Mouse (Mus musculus) limb, embryonic 13.5 days (tissue): Measurements from ENCODE around the gene Amph. TPM values are rescaled to one million over a fixed set of nuclear protein-coding genes. Genes with fewer than 3 reads are reported as not detected.

Experiments
- ATAC-seq: fragments of 200-750 bp; cut with Nextera tagmentation; 2 replicates; pipeline ENCODE4 v1.8.0; 2017; ENCODE audit warnings: low read depth, moderate number of reproducible peaks, moderate TSS enrichment; ENCODE audit not compliant: low FRiP score
- H3K27ac ChIP-seq: fragments of 300-500 bp; sonication (generic); 2 replicates; pipeline ENCODE4 v1.5.1; 2015; ENCODE audit warnings: inconsistent platforms, mild to moderate bottlenecking, moderate library complexity
- H3K27me3 ChIP-seq: fragments of 300-500 bp; sonication (generic); 2 replicates; pipeline ENCODE4 v1.6.1; 2015; ENCODE audit warnings: mild to moderate bottlenecking, inconsistent platforms
- H3K36me3 ChIP-seq: fragments of 300-500 bp; sonication (generic); 2 replicates; pipeline ENCODE4 v1.6.1; 2015; ENCODE audit warnings: inconsistent platforms, mild to moderate bottlenecking, moderate library complexity
- H3K4me1 ChIP-seq: fragments of 300-500 bp; sonication (generic); 2 replicates; pipeline ENCODE4 v1.6.1; 2015; ENCODE audit warnings: inconsistent platforms
- H3K4me2 ChIP-seq: fragments of 300-500 bp; sonication (generic); replicated peaks from 2 replicates; pipeline ENCODE4 v1.6.1; 2015; ENCODE audit warnings: inconsistent platforms, mild to moderate bottlenecking, moderate library complexity
- H3K4me3 ChIP-seq: fragments of 300-500 bp; sonication (generic); 2 replicates; pipeline ENCODE4 v1.5.1; 2015; ENCODE audit warnings: moderate library complexity, mild to moderate bottlenecking, inconsistent platforms
- H3K9ac ChIP-seq: fragments of 300-500 bp; sonication (generic); 2 replicates; pipeline ENCODE4 v1.6.1; 2015; ENCODE audit warnings: mild to moderate bottlenecking, inconsistent platforms
- H3K9me3 ChIP-seq: fragments of 300-500 bp; sonication (generic); 2 replicates; pipeline ENCODE4 v1.6.1; 2016; ENCODE audit warnings: inconsistent platforms
- WGBS: fragments of 180-500 bp; shearing (Covaris S2); methylation state at CpG from one replicate; pipeline ENCODE4 v1.1.7; 2015; 5-methylcytosine and 5-hydroxymethylcytosine counted together
- polyA plus RNA-seq: library from polyadenylated mRNA; unstranded; fragments of >200 nt; fragmentation: Nextera tagmentation; extraction: Ambion mirVana; gene quantifications from 2 replicates; pipeline ENCODE4 v1.2.1, GENCODE M21; 2015

Amph gene
- polyA plus RNA-seq, 1 experiment from 2014 or later, result 1.8 TPM

- 89% methylated on average over 12 of the region's 12 CpGs for WGBS
- no peaks in the 10 kb centered on the region for H3K4me1 ChIP-seq
- no peak overlapping the region for H3K27ac ChIP-seq
- no peaks in the 10 kb centered on the region for H3K27me3 ChIP-seq
- H3K4me3 ChIP-seq, result no peak overlapping the region
- no peak overlapping the region for H3K4me2 ChIP-seq
- no peak for ATAC-seq
- H3K9me3 ChIP-seq, result no peaks in the 10 kb centered on the region
- H3K36me3 ChIP-seq, result no peaks in the 10 kb centered on the region
- no peak overlapping the region for H3K9ac ChIP-seq
These were observed 202.7 kb downstream of the Amph start for GRCm38 (mm10) chr13:19150438-19151301.

- no peak overlapping the region for H3K4me3 ChIP-seq
- no peak for ATAC-seq
- H3K9me3 ChIP-seq, result no peaks in the 10 kb centered on the region
- no peaks in the 10 kb centered on the region for H3K27me3 ChIP-seq
- no peak overlapping the region for H3K4me2 ChIP-seq
- WGBS, result 89% methylated on average over 3 of the region's 3 CpGs
- no peak overlapping the region for H3K9ac ChIP-seq
- H3K36me3 ChIP-seq, result no peaks in the 10 kb centered on the region
- H3K27ac ChIP-seq, result no peak overlapping the region
- no peaks in the 10 kb centered on the region for H3K4me1 ChIP-seq
These were observed 204.1 kb downstream of the Amph start for GRCm38 (mm10) chr13:19152126-19152525.

GRCm38 (mm10) chr13:19158484-19158883 is 210.5 kb downstream of the Amph start:
- Histone ChIP-seq H3K9ac (no peak overlapping the region), H3K9me3 (no peaks in the 10 kb centered on the region), H3K27ac (no peak overlapping the region), H3K4me3 (no peak overlapping the region), H3K4me2 (no peak overlapping the region), H3K4me1 (no peaks in the 10 kb centered on the region), H3K27me3 (no peaks in the 10 kb centered on the region), H3K36me3 (no peaks in the 10 kb centered on the region)
- 35% methylated on average over 4 of the region's 4 CpGs for WGBS
- no peak for ATAC-seq

- H3K27me3 ChIP-seq, result no peaks in the 10 kb centered on the region
- no peak for ATAC-seq
- H3K36me3 ChIP-seq, result no peaks in the 10 kb centered on the region
- no peak overlapping the region for H3K27ac ChIP-seq
- no peak overlapping the region for H3K9ac ChIP-seq
- H3K4me2 ChIP-seq, result no peak overlapping the region
- H3K4me3 ChIP-seq, result no peak overlapping the region
- 76% methylated on average over 7 of the region's 7 CpGs for WGBS
- H3K4me1 ChIP-seq, result no peaks in the 10 kb centered on the region
- no peaks in the 10 kb centered on the region; the same call in 1 of the 2 replicates for H3K9me3 ChIP-seq
These were observed 212.6 kb downstream of the Amph start for GRCm38 (mm10) chr13:19160616-19161015.

GRCm38 (mm10) chr13:19161111-19161510 is 213.1 kb downstream of the Amph start:
- Histone ChIP-seq H3K27me3 (no peaks in the 10 kb centered on the region), H3K4me2 (no peak overlapping the region), H3K9me3 (no peaks in the 10 kb centered on the region; the same call in 1 of the 2 replicates), H3K4me3 (no peak overlapping the region), H3K4me1 (no peaks in the 10 kb centered on the region), H3K9ac (no peak overlapping the region), H3K36me3 (no peaks in the 10 kb centered on the region), H3K27ac (no peak overlapping the region)
- 71% methylated on average over 6 of the region's 7 CpGs for WGBS
- no peak for ATAC-seq

- Histone ChIP-seq H3K4me2 (no peak overlapping the region), H3K9me3 (no peaks in the 10 kb centered on the region; the same call in 1 of the 2 replicates), H3K36me3 (no peaks in the 10 kb centered on the region), H3K27ac (no peak overlapping the region), H3K9ac (no peak overlapping the region), H3K4me1 (no peaks in the 10 kb centered on the region), H3K4me3 (no peak overlapping the region), H3K27me3 (no peaks in the 10 kb centered on the region)
- 75% methylated on average over 6 of the region's 6 CpGs for WGBS
- ATAC-seq, result no peak
These were observed 214.1 kb downstream of the Amph start for GRCm38 (mm10) chr13:19162120-19162519.

- H3K4me1 ChIP-seq, result no peaks in the 10 kb centered on the region
- 77% methylated on average over 1 of the region's 1 CpGs for WGBS
- no peak overlapping the region for H3K9ac ChIP-seq
- no peaks in the 10 kb centered on the region for H3K36me3 ChIP-seq
- no peak overlapping the region for H3K27ac ChIP-seq
- ATAC-seq, result peak; percentile 66
- no peaks in the 10 kb centered on the region for H3K27me3 ChIP-seq
- H3K4me2 ChIP-seq, result no peak overlapping the region
- no peak overlapping the region for H3K4me3 ChIP-seq
- H3K9me3 ChIP-seq, result no peaks in the 10 kb centered on the region
These were observed 229.8 kb downstream of the Amph start for GRCm38 (mm10) chr13:19177662-19178259.

- no peaks in the 10 kb centered on the region for H3K27me3 ChIP-seq
- 87% methylated on average over 5 of the region's 5 CpGs for WGBS
- no peak overlapping the region for H3K9ac ChIP-seq
- no peaks in the 10 kb centered on the region for H3K9me3 ChIP-seq
- ATAC-seq, result no peak
- no peak overlapping the region for H3K4me3 ChIP-seq
- no peak overlapping the region for H3K4me2 ChIP-seq
- no peaks in the 10 kb centered on the region for H3K4me1 ChIP-seq
- H3K36me3 ChIP-seq, result no peaks in the 10 kb centered on the region
- H3K27ac ChIP-seq, result no peak overlapping the region
These were observed 230.3 kb downstream of the Amph start for GRCm38 (mm10) chr13:19178351-19178750.

- H3K9me3 ChIP-seq, result no peaks in the 10 kb centered on the region
- WGBS, result 45% methylated on average over 8 of the region's 8 CpGs
- H3K27me3 ChIP-seq, result no peaks in the 10 kb centered on the region
- no peak overlapping the region for H3K27ac ChIP-seq
- H3K4me2 ChIP-seq, result no peak overlapping the region
- no peaks in the 10 kb centered on the region for H3K4me1 ChIP-seq
- no peaks in the 10 kb centered on the region for H3K36me3 ChIP-seq
- no peak for ATAC-seq
- H3K4me3 ChIP-seq, result no peak overlapping the region
- no peak overlapping the region for H3K9ac ChIP-seq
These were observed 234.3 kb downstream of the Amph start for GRCm38 (mm10) chr13:19182259-19182658.

GRCm38 (mm10) chr13:19190052-19190451 is 242.0 kb downstream of the Amph start:
- no peaks in the 10 kb centered on the region for H3K36me3 ChIP-seq
- no peak overlapping the region for H3K4me3 ChIP-seq
- H3K9me3 ChIP-seq, result no peaks in the 10 kb centered on the region
- ATAC-seq, result no peak
- 59% methylated on average over 6 of the region's 6 CpGs for WGBS
- H3K4me2 ChIP-seq, result no peak overlapping the region
- no peak overlapping the region for H3K9ac ChIP-seq
- no peak overlapping the region for H3K27ac ChIP-seq
- no peaks in the 10 kb centered on the region for H3K27me3 ChIP-seq
- H3K4me1 ChIP-seq, result no peaks in the 10 kb centered on the region

GRCm38 (mm10) chr13:19194803-19195202 is 246.8 kb downstream of the Amph start:
- Histone ChIP-seq H3K4me2 (no peak overlapping the region), H3K4me3 (no peak overlapping the region), H3K4me1 (no peaks in the 10 kb centered on the region), H3K36me3 (no peaks in the 10 kb centered on the region), H3K9me3 (no peaks in the 10 kb centered on the region), H3K9ac (no peak overlapping the region), H3K27ac (no peak overlapping the region), H3K27me3 (no peaks in the 10 kb centered on the region)
- 83% methylated on average over 4 of the region's 4 CpGs for WGBS
- no peak for ATAC-seq

- Histone ChIP-seq H3K27ac (no peak overlapping the region), H3K9ac (no peak overlapping the region), H3K36me3 (no peaks in the 10 kb centered on the region), H3K27me3 (no peaks in the 10 kb centered on the region), H3K4me1 (no peaks in the 10 kb centered on the region), H3K4me3 (no peak overlapping the region), H3K9me3 (no peaks in the 10 kb centered on the region), H3K4me2 (no peak overlapping the region)
- no peak for ATAC-seq
- WGBS, result 53% methylated on average over 1 of the region's 1 CpGs
These were observed 247.5 kb downstream of the Amph start for GRCm38 (mm10) chr13:19195456-19195855.
